21 mouse cellular contexts compared by ENCODE assay signal in the genomic region with DNA sequence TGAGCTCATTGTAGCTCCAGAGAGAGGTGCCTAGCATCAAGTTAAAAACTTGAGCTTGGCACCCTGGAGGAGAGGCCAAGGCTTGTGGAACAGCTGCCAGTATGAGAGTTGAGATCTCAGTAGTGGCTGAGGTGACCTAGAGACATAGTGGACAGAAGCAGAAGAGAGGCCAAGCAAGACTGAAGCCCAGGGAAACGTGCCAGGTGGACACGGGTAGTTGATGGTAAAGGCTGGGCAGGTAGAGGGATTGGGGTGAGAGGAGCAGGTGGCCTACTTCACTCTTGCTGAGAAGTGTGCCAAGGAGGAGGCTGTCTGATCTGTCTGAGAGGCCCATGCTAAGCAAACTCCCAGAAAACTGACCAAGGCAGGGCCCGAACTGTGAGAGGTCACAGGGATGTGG. TPM values are rescaled to one million over a fixed set of nuclear protein-coding genes. Genes with fewer than 3 reads are reported as not detected.
A peak's percentile ranks its signal among the peaks of the same experiment; 100 is the strongest.
DNase-seq lines count a peak whose midpoint lies in the region; TF ChIP-seq lines count a peak whose summit lies in the region.
"Had no signal": no experiment of that assay in that cellular context is flagged by ENCODE, and none has a peak within 500 bp of the region (broad histone marks: within the 10 kb centered on the region; RNA-seq: fewer than 3 reads in every experiment).

No protein-coding gene starts in this region.

- intact Hi-C loops in gastrocnemius, adult 2 months (cut with DNase I) = no loop called here
- intact Hi-C loops in left cerebral cortex, postnatal 36 days (cut with DNase I) = no loop called here

- no peak for TF ChIP-seq CTCF in gastrocnemius, adult 2 months (IDR thresholded peaks at IDR 0.05)

- no peak overlapping the region for H3K4me3 ChIP-seq in gastrocnemius, adult 2 months
- H3K4me3 ChIP-seq: forebrain, embryonic 10.5 days; forebrain, embryonic 13.5 days; heart, embryonic 12.5 days; heart, embryonic 15.5 days had no signal

- DNase-seq in cerebellum, adult 18-20 months = peak; percentile 63 to 71
- DNase-seq in cerebellum, adult 8-10 months = no peak
- peak; percentile 35 for DNase-seq in gastrocnemius, adult 2 months
- no peak for DNase-seq in gastrocnemius, adult 8-10 months (ENCODE audit: low spot score in 2 of 2)
- DNase-seq in cerebellum, postnatal 36 days = peak; percentile 51 to 55
- DNase-seq in left cerebral cortex, postnatal 36 days (ENCODE audit: low spot score in 2 of 2) = no peak
- DNase-seq: adrenal gland, postnatal 10 days; adrenal gland, postnatal 36 days; B cell, adult 2 months; gastrocnemius, postnatal 25 days; heart, adult 18-20 months; heart, postnatal 10 days; heart, postnatal 4 days; kidney, adult 18-20 months; kidney, adult 9 months had no signal

- no peak overlapping the region for H3K27ac ChIP-seq in gastrocnemius, adult 2 months
- H3K27ac ChIP-seq: forebrain, embryonic 10.5 days; forebrain, embryonic 13.5 days; heart, embryonic 15.5 days; hindbrain, embryonic 14.5 days; hindbrain, postnatal 0 days had no signal

RNA-seq across cellular contexts. Expression of gene Prkce, which starts 44.6 kb away (rescaled TPM):
- 10 to 100 TPM in 1 of 2 experiments, 1 to 10 TPM in 1; 9.3 to 10.2 TPM for total RNA-seq in gastrocnemius, adult 2 months (2021)
- 10 to 100 TPM; 11.4 to 14.5 (median 13.2) TPM for total RNA-seq in gastrocnemius, adult 8-10 months (2022)
- total RNA-seq in left cerebral cortex, postnatal 36 days (2021) = 100 to 1,000 TPM; 276 to 292 TPM

Comparison
In these comparisons a context has a peak if more than half of its experiments do, and no peak if none do; other contexts are left out.
1. DNase-seq: peak in cerebellum, adult 18-20 months (2 of 2), gastrocnemius, adult 2 months (single experiment) and cerebellum, postnatal 36 days (2 of 2); none in cerebellum, adult 8-10 months (single experiment), gastrocnemius, adult 8-10 months (0 of 2) and left cerebral cortex, postnatal 36 days (0 of 2).
2. RNA of gene Prkce, which starts 44.6 kb away (total RNA-seq): 276 to 292 TPM in left cerebral cortex, postnatal 36 days; 11.4 to 14.5 TPM in gastrocnemius, adult 8-10 months and 9.3 to 10.2 TPM in gastrocnemius, adult 2 months; every median in the first group is over 10 times any median in the second.